Mouse (Mus musculus): ENCODE data around the gene Ttc12.

Ttc12 gene

DNA sequence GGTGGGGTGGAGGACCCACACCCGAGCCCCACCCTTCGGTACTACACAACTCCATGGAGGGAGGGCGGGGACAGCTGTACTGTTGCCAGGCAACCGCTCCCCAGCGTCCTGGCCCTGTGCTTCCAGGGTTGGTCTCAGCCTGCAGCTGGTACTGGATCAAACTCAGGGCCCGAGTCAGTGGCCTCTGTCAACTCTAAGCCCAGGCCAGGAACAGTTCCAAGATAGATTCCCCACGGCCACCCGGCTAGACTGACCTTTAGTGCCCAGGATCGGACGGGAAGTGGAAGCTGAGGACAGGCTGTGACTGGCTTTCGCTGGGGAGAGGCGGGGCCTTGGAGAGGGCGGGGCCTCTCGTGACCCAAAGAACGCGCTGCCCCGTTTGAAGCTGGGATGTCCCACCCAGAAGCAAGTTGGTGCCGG, at the start of gene Ttc12:
Gene Ttc12, minus strand, starts transcription at position 334 of the 420 bp plus-strand sequence.
- DNase-seq (ENCODE audit: inconsistent age in 2 of 2, low spot score in 1 of 2), result peak; percentile 93 to 98

DNA sequence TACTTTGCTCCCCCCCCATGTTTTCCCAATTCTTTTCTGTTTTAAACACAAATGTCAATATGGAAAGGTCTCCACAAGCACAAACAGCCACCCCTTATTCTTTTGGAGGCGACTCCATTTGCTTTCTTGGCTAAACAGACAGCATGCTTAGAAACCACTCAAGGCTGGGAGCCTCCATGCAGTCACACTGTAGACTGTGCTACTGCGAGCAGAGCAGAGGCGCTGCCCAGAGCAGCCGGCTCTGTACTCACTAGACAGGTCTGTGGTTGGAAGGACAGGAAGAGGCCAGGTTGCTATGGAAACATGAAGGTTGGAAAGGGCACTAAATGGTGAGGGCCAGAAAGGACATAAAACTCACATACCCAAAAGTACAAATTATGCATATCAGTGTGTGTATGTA, 48.9 kb upstream of the Ttc12 start:
- no peak for DNase-seq (ENCODE audit: inconsistent age in 2 of 2, low spot score in 1 of 2)

DNA sequence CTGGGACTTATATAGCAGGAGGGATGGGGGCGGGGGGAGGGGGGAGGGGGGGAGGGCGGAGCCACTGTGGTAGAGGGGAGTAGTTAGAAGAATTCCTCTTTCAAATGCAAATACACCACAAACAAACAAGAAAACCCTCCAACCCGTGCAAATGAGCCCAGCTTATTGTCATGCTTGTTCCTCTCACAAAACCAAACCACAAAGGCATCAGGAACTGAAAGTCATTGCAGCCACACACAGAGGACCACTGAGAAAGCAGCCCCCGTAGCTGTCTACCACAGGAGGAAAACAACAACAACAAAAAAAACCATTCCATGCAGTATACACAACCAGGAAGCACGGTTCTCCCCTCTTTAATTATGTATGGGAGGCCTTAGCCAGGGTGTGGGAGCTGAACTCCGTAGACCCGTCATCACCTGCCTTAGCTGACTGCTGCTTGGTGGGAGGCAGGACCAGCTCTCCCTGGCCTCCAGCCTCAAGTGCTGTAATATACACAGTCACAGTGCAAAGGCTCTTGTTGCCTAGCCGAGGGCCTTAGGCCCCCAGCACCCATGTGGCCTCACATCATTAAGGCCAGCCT, 48.0 kb upstream of the Ttc12 start:
- DNase-seq (ENCODE audit: inconsistent age in 2 of 2, low spot score in 1 of 2), result no peak

DNA sequence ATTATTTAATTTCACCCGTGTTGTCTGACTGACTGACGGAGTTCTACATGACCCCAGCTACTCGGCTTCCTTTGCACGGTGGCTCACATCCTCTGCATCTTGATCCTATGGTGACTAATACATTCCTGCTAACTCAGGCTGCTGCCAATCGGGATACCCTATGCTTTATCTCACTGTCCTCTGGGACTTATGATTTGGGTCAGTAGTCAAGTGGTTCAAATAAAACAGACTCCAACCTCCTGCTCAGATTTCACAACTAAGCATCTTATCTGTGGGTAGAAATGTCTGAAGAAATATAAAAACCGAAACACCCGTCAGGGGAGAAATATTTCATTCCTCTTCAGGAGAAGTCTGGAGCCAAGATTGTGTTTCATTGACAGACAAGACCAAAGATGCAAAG, 47.4 kb upstream of the Ttc12 start:
- no peak for DNase-seq (ENCODE audit: inconsistent age in 2 of 2, low spot score in 1 of 2)

DNA sequence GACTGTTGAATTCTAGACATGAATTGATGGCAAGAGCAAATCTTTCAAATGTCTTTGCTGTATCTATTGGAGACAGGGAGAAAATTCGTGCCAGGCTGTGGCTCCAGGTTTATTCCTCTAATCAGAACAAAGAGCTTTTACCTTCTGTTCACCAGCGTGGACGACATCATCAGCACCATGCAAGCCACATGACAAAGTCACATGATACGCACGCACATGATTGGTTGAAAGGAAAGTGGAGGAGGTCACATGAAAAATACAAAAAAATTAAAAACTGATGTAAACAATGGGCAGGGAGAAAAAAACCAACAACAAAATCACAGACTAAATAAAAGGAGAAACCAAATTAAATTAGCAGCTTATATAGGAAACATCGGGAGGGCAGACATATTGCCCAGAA, 45.8 kb upstream of the Ttc12 start:
- no peak for DNase-seq (ENCODE audit: inconsistent age in 2 of 2, low spot score in 1 of 2)

DNA sequence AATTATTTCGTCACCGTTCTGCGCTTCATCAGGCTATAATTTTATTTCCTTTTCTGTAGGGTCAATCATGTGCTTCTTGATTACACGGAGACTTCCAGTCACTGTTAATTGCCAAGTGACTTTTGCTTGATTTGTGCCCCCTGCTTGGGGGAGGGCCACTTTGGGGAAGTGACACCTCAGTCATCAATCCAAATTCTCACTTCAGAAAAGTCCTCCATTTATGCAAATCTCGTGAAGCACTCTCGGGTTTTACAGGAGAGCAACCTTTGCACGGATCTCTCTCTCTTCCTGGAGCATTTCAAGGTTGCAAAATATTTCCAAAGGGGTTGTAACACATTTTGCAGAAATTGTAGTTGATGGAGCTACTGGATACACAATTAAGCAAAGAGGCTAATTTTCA, 45.2 kb upstream of the Ttc12 start:
- no peak for DNase-seq (ENCODE audit: inconsistent age in 2 of 2, low spot score in 1 of 2)

DNA sequence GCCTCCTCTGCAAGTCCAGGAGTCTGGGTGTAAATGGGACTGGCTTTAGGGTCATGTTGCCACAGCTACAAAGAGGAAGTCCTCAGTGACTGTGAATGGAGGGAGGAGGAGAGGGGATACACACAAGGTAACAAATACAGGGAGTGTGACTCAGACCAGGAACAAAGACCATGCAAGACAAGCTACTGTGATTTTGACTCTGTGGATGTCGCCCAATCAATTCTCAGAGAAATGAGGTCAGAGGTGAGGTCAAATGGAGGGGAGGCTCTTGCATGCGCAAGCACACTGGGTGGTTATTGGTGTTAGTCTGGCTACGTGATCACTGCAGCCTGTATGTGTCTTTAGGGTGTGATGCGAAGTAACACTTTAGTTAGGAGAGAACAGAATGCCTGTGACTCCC, 44.7 kb upstream of the Ttc12 start:
- no peak for DNase-seq (ENCODE audit: inconsistent age in 2 of 2, low spot score in 1 of 2)

DNA sequence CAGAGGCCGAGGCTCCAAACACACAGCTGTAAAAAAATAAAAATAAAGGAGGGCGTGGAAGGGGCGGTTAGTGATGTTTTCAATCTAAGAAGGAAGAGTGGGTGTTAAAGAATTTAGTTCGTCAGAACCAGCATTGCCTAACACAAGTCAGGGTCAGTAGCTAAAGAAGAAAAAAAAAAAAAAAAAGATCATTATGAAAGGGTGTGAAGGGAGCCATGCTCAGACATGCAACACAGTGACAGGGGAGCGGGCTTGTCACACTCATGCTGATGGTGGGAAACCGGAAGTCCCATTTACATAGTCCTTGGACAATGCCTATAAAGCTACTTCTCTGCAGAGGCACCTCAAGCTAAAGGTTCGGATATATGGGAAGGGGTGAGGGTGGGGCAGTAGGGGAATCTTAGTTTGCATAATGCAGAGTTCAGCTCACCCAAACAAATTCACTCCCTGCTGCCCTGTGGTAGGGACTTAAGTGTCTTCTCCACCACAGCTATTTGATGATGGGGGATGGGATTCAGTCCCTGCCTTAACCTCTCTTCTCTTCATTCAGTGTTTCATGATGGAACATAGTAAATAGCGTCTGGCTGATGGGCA, 43.4 kb upstream of the Ttc12 start:
- no peak for DNase-seq (ENCODE audit: inconsistent age in 2 of 2, low spot score in 1 of 2)

DNA sequence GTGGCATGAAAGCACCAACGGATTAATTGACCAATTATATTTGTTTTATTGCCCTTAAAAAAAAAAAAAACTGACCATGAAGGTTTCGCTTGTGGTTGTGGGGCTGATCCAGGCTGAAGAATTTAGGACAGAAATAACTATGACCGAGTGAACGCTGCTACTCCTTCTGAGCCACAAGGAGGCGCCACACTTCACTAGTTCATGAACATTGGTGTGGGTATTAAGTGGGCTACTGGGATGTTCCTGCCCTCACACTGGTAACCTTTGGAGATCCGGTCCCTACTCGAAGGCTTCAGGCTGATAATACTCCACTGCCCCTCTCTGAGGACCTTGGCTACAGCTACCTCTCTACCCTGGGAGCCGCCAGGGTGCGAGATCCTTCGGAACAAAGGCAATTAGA, 42.9 kb upstream of the Ttc12 start:
- peak; percentile 12 to 50 for DNase-seq (ENCODE audit: inconsistent age in 2 of 2, low spot score in 1 of 2)

DNA sequence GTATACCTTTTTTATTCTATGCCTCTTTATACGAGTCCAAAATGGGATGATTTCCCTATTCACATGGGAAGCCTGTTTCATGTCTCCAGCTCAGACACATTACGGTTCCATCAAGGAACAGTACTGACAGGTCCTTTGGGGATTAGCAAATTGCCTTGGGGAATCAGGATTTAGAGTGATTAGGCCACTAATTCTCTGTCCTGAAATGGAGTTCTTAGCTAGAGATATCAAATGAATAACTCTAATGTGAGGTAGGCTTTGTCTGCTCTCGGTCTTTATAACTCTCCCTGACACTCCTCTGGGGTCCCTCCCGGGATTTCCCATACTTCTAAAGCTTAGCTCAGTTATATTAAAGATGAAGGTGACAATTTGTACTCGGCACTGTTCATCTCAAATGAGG, 42.0 kb upstream of the Ttc12 start:
- DNase-seq (ENCODE audit: inconsistent age in 2 of 2, low spot score in 1 of 2), result no peak

DNA sequence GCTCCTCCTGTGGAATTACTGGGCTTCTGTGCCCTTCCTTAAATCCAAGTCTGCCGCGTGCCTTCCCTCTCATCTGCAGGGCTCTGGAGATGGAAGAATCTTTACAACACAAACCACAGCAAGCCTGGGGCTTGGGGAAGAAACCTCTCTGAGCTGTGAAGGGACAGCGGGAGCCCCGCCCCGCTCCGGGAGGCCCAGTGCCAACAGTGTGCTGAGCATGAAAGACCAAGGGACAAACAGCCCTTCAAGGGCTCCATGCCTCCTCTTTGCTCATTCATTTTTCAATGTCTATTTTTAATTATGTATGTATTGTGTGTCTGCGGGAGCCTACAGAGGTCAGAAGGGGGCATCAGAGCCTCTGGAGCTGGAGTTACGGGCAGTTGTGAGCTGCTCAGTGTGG, 41.3 kb upstream of the Ttc12 start:
- DNase-seq (ENCODE audit: inconsistent age in 2 of 2, low spot score in 1 of 2), result no peak

DNA sequence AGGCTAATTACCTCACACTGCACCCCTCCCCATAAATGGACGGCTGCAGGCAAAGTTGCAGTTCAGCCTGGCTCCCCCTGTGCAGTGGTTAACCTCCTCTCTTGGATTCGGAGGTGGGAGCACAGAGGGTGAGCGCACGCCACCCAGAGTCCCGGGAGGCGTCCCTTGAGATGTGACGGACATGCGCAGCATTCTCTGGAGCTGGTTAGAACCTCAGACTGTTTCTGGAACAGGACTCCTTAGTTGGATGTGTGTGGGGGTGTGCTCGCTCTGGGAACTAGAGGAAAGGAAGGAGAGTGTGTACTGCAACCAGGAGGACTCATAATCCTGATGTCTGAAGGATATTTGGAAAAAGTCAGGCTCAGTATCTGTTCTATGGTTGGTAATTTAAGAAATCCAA, 38.7 kb upstream of the Ttc12 start:
- no peak for DNase-seq (ENCODE audit: inconsistent age in 2 of 2, low spot score in 1 of 2)

DNA sequence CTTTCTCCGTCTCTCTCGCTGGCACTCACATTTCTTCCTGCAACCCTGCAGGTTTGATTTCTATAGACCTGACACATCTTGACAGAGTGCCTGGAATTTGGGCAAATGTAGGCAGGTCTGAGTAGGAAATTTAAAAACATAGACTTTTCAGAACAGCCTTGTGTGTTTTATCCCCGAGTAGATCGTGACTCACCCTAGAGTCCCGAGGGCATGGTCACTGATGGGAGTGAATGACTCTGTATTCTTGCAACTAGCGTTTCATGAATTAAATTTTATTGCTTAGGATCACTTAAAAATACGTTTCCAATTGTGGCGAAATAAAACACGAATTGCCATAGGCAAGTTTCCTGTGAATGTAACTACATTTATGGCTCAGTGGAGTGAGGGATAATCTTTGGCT, 37.9 kb upstream of the Ttc12 start:
- no peak for DNase-seq (ENCODE audit: inconsistent age in 2 of 2, low spot score in 1 of 2)

DNA sequence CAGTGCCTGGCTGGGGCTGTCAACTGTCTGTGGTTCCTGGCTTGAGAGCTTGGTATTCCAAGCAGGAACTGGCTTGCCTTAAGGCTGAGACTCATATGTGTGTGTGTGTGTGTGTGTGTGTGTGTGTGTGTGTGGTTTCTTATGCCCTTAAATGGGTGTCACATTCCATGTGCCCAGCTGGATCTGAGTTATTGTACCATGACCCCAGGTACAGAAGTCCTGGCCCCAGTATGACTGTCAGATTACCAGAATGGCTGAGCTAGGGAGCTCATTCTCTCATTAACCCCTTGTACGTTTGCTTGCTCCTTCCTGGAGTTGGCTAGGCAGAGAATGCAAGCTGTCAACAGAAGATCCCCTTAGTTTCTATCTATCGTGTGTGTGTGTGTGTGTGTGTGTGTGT, 28.3 kb upstream of the Ttc12 start:
- DNase-seq (ENCODE audit: inconsistent age in 2 of 2, low spot score in 1 of 2), result no peak

DNA sequence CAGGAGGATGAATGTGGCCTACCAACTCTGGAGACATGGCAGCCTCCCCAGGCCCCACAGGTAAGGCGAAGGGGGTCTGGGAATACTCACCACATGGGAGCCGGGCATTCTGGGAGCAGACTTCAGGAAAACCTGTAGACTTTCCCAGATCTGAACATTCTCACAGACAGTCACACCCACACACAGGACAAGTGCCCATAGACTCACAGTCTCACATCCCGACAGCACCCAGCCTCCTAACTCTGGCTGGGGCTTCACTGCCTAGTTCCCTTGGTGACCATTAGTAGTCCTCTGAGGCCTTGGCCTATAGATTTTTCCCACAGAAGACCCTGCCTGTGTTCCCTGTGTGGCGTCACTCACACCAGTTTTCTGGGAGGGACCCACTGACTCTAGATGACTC, 24.6 kb upstream of the Ttc12 start:
- DNase-seq (ENCODE audit: inconsistent age in 2 of 2, low spot score in 1 of 2), result no peak

DNA sequence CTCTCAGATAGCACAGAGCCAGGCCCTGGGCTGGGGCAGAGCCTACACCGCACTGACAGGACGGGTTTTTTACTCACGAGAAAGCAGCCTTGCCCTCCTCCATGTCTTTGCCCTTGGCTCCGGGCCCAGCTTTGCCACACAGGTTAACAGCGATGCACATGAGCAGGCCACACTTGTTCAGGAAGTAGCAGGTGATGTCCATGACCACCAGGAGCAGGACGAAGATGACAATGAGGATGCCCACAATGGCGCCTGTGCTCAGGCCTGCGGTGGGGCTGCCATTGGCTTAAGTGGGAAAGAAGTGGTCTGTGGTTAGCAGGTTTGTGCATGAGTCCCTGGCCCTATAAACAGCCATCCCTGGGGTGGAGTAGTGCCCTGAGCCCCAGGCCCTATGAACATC, 23.6 kb upstream of the Ttc12 start:
- no peak for DNase-seq (ENCODE audit: inconsistent age in 2 of 2, low spot score in 1 of 2)

DNA sequence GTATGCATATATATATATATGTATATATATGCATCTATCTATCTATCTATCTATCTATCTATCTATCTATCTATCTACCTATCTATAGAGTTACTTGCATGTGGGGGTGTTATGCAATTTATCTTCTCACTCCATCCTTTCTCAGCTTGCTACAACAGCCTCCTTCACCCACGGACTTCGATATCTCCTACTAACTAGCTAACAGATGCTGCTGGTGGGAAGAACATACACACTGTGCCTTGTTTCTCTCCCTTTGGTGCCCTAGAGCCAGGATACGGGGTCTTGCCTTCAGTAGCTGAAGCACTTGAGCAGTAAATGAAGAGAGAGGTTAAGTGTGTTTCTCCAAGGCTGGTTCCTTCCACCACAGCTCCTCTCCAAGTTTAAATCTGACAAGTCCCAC, 23.1 kb upstream of the Ttc12 start:
- no peak for DNase-seq (ENCODE audit: inconsistent age in 2 of 2, low spot score in 1 of 2)

DNA sequence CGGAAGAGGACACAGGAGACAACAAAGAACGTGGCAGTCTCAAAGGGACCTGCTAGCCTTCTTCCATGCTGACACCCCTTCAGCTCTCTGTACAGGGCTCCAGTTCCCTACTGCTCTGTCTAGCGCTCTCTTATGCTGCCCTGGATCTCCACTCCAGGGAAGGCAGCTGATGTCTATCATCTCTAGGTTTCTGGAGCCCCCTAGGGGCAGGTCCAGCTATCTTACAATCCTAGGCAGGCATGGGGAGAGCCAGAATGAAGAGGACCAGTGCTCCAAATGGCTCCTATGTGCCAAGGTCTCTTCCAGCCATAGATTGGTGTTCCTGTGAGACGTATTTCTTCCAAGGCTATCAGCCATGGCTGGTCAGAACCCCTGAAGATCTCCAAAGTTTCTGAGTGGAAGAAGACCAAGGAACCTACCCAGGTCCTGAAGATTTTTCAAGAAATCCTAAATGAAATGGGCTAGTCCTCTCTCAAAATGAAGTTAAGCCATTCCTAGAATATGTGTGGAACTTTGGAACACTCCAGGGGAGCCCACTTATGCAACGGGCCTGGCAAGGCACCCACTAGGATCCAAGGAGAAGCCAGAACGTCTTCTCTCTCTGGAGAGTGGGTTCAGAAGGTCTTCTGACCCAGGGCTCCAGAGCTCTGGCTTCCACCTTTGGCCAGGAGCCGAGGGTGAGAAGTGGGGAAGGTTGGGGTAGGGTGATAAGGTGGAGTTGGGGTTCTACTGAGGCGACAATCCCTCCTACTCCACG, 22.0 kb upstream of the Ttc12 start:
- no peak for DNase-seq (ENCODE audit: inconsistent age in 2 of 2, low spot score in 1 of 2)

DNA sequence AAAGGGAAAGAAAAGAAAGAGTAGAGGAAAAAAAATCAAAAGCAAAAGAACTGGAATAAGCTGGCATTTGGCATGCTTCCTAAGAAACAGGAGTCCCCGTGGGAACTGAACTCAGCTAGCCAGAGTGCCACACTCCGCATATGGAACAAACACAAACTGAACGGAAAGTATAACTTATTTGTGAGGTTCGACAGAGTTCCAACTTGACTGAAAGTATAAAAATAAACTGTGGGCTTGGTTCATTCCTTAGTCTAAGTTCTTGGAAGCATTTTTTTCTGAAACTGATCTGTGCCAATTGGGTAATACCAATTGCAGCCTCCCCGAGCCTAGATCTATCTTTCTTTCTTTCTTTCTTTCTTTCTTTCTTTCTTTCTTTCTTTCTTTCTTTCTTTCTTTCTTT, 18.6 kb upstream of the Ttc12 start:
- DNase-seq (ENCODE audit: inconsistent age in 2 of 2, low spot score in 1 of 2), result no peak

DNA sequence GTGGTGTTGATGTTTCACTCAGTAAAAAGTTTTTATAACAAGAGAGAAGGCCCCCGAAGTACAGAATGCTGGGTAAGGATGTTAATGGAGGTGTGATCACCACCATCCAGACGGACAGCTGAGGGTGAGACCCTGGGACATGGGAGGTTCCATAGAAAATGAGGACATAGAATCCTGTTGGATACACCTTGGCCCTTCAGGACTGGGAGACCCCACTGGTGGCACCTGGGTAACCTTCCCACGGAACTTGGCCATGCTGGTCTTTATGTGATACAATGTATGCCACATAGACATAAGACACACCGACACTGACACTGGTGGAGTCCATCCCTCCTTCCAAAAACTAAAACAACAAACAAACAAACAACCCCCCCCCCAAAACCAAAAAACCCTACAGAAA, 16.2 kb upstream of the Ttc12 start:
- no peak for DNase-seq (ENCODE audit: inconsistent age in 2 of 2, low spot score in 1 of 2)

DNA sequence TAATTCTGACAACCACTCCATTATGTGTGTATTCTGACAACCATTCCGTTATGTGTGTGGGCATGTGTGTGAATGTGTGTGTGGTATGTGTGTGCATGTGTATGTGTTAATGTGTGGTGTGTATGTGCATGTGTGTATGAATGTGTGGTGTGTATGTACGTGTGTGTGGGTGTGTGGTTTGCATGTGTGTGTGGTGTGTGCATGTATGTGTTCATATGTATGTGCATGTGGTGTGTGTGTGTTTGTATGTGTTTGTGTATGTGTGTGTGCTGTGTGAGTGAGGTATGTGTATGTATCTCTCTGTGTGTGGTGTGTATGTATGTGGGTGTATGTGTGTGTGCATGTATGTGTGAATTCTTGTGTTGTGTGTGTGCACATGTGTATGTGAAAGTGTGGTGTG, 13.9 kb upstream of the Ttc12 start:
- no peak for DNase-seq (ENCODE audit: inconsistent age in 2 of 2, low spot score in 1 of 2)

DNA sequence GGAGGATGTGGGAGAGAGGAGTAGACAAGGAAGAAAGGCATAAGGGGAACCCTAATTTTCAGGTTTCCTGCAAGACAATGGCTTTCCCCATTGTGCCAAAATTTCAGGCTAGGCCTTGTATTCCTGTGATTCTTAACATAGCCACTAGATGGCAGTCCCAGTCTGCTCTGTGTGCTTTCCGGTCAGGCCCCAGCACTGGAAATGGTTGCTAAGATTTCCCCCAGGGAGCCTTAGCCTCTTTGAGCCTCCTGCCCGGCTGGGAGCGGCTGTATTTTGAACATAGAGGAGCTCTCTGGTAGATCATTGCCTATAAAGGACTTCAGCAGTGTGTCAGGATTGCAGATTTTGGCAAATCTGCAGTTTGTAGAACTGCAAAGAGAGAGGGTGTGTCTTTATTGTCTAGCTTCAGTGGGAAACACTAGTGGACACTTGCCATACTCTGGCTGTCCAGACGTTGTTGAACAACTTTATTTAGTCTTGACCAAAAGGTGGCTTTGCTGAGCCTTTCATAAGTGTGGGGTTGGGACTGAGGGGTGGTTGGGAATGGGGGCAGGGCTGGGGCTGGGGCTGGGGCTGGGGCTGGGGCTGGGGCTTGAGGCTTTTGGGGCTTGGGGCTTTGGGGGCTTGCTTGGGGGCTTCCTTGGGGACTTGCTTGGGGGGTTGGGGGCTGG, 8.1 kb upstream of the Ttc12 start:
- peak; percentile 47 to 88 for DNase-seq (ENCODE audit: inconsistent age in 2 of 2, low spot score in 1 of 2)
